Mouse (Mus musculus): ENCODE measurements around the gene Ttf1.
A peak's percentile ranks its signal among the peaks of the same experiment; 100 is the strongest.
"Not testable (repeated sequence)": the region's sequence is repeated elsewhere in the genome, so short reads cannot be mapped to it uniquely, and the experiment has no call there.

The Ttf1 gene

GRCm38 (mm10) chr2:29065796-29066195, 5.7 kb downstream of the Ttf1 start:
- DNase-seq, result no peak

- no peak for DNase-seq
Observed at GRCm38 (mm10) chr2:29066410-29066809, 6.3 kb downstream of the Ttf1 start.

DNA sequence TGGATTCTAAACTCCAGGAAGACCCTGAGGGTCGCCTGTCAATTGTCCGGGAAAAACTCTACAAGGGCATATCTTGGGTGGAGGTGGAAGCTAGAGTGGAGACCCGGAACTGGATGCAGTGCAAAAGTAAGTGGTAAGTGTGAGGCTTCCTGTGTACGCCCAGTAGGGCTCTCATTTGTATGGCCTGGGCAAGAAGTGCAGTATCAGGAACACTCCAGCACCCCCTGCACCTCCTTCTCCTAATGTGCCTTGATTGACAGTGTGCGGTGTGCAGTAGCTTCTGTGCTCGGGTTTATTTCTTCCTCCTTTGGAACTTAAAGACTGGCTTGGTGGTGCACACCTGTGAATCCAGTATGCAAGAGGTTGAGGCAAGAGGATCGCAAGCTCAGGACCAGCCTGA, 14.6 kb downstream of the Ttf1 start:
- DNase-seq, result no peak

GRCm38 (mm10) chr2:29075331-29076070, 15.4 kb downstream of the Ttf1 start:
- peak; percentile 63 for DNase-seq

GRCm38 (mm10) chr2:29076226-29076625, 16.2 kb downstream of the Ttf1 start:
- peak; percentile 67 for DNase-seq

GRCm38 (mm10) chr2:29081965-29082364, 21.9 kb downstream of the Ttf1 start:
- no peak for DNase-seq

GRCm38 (mm10) chr2:29086026-29086425, 26.0 kb downstream of the Ttf1 start:
- DNase-seq, result peak; percentile 65

DNA sequence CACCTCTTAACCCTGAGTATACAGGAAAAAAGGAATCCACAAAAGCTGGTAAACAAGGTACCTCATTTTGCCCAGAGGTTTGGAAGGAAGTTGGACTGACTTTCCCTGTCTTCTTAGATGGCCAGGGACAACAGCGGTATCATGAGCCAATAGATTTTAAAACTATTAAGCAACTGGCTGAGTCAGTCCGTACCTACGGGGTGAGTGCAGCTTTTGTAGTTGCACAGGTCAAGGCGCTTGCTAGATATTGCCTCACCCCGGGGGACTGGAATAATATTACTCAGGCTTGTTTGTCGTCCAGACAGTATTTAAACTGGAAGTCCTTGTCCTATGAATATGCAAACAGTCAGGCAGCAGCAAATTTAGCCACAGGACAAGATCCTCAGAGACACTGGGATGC, 29.2 kb downstream of the Ttf1 start:
- DNase-seq, result peak; percentile 17

DNA sequence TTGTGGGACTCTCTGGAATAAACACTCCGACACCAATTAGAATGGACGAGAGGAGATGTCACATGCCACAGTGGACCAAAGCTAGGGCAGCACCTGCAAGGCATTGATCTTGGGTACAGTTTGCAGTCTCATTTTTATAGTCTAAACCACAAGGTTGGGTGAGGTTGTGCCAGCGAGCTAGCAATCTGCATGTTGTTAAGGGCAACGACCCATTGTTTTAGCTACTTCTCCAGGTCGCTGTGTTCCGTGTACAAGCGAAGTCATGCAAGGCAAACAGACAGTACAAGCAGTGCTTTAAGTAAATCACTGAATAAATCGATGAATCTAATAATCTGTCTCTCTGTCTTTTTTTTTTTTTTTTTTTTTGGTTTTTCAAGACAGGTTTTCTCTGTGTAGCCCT, 35.6 kb downstream of the Ttf1 start:
- no peak for DNase-seq

- DNase-seq, result no peak
Observed at GRCm38 (mm10) chr2:29096751-29097150, 36.7 kb downstream of the Ttf1 start.

DNA sequence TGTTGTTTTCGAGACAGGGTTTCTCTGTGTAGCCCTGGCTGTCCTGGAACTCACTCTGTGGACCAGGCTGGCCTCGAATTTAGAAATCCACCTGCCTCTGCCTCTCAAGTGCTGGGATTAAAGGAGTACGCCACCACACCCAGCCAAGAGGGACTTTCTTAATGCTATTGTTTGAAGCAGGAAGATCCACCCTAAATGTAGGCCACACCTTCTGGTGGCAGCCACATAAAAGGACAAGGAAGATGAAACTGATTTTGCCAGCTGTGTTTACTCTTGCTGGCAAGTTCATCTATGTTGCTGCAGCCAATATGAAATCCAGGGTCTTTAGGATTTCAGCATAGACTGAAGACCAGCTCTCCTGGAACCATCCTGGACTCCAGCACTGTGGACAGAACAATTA, 37.4 kb downstream of the Ttf1 start:
- DNase-seq, result no peak

GRCm38 (mm10) chr2:29097955-29098354, 37.9 kb downstream of the Ttf1 start:
- not testable (repeated sequence) for DNase-seq

GRCm38 (mm10) chr2:29098786-29099185, 38.7 kb downstream of the Ttf1 start:
- DNase-seq, result peak; percentile 71

DNA sequence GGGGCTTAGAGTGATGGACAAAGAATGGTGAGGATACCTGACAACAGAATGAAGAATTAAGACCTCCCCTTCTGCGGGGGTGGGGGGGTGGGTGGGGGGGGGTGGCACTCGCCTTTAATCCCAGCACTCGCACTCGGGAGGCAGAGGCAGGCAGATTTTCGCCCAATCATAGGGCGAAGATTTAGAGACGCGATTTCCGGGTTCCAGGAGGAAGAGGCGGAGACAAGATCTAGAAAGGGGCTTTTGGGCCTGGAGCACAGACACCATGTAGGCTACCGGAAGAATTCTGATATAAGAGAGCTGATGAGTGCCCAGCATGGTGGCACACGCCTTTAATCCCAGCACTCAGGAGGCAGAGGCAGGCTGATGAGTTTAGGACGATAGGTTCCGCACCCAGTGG, 39.6 kb downstream of the Ttf1 start:
- DNase-seq, result no peak

DNA sequence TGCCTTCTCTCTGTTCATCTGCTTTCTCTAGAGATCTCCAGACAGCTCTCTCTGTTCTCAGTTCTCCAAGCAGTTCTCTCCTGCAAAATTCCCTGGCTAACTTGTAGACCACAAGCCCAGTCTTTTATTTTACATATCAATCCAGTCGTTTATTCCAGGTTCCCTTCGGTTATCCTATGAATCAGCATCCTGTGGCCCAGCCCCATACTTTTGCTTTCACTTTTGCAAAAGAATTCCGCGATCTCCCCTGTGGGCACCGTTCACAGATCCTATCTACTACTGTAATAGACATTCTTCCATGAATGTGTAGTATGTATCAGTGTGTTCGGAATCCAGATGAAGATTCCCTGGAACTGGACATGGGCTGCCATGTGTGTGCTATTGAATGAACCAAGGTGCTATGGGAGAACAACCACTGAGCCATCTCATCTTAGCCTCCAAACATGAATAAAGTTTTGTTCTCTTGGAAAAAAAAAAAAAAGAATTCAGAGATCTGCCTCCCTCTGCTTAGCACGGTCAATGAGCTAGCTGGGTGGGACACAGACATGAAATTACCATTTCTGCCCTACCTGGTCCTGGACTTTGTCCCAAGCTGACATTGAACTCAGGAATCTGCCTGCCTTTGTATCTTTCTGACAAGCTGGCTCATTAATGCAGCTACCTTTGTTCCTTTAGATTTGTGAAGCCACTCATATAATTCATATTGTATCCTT, 40.9 kb downstream of the Ttf1 start:
- peak; percentile 91 for DNase-seq

DNA sequence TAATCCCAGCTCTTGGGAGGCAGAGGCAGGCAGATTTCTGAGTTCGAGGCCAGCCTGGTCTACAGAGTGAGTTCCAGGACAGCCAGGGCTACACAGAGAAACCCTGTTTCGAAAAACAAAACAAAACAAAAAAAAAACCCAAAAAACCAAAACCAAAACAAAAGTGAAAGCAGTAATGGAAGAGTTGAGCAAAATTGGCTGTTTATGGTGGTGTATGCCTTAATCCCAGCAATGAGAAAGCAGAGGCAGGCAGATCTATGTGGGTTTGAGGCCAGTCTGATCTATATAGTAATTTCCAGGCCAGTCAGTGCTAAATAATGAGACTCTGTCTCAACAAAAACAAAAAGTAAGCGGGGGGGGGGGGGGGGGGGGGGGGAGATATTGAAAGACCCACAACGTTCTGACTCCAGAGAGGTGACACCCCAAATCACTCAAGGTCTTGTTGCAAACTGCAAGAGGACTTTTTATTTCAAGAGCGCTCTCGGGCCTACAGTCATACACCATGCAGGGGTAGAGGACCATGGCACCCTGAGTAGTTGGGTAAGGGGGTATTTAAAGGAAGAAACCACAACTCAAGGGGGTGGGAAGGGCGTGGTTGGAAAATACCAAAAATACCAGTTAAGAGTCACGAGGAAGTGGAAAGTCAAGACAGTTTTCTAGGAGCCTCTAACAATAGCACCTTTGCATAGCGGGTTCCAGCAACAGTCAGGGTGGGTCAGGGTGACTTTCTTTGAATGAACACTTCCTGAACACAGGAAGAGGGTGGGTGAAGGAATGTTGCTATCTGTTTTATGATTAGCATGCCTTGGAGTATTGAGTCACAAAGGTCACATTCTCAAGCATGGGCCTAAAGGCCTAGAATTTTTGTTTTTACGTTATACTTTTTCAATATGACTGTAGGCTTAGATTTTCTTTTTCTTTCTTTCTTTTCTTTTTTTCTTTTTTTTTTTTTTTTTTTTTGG, 42.6 kb downstream of the Ttf1 start:
- peak; percentile 93 for DNase-seq

GRCm38 (mm10) chr2:29120969-29121368, 60.9 kb downstream of the Ttf1 start:
- no peak for DNase-seq

DNA sequence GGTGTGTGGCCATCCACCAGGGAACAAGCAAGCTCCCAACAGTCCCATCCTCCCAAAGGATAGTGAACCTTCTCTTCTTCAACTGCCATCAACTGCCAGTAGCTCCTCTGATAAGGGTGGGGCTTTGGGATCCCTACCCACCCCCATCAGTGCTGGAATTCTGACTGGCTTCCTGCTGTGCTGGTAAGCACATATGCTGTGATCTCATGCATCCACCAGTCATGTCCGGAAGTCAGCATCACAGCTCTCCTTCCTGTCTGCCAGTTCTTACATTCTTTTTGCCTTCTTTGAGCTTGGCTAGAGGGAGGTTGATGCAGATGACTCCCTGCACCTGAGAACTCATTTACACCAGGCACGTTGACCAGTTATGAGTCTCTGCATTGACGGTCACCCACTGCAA, 62.4 kb downstream of the Ttf1 start:
- DNase-seq, result peak; percentile 86

GRCm38 (mm10) chr2:29123907-29124569, 64.0 kb downstream of the Ttf1 start, which contains the start of gene Setx:
Setx (plus strand) TSS chr2:29124181.
- peak; percentile 86 for DNase-seq

GRCm38 (mm10) chr2:29124571-29124935, 64.5 kb downstream of the Ttf1 start:
- DNase-seq, result no peak

DNA sequence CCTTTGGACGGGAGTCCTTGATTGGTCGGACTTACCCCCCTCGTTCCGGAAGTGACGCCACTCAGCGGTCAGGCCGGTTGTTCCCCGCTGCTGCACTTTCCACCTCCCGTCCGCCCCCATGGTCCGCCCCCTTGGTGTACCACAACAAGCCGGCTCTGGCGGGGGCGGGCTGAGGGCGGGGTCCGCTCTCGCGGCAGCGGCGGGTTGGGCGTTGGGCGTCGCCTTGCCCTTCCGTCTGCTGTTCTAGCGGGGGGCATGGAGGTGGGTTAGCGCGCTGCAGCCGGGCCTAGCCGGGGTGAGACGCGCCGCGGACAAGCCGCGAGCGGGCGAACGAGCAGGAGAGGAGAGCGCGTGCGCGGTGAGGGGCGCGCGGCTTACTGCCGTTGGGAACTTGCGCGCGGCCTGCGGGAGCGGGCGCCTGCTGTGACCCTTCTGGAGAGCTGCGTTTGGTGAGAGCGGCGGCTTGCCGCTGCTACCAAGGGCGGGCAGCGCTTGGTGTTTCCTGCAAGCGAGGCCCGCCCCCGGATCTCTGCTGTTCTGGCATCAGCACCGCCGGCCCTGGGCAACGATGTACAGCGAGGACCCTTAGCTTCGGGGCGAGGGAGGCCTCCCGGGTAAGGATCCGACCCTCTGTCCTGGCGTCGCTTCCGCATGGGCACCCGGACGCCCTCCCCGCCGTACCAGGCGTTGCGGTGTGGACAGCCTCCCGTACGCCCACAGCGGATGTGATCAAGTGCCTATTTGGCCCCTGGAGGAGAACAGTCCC, 65.1 kb downstream of the Ttf1 start:
- peak; percentile 100 for DNase-seq

Data from heart, adult 11 months (tissue).